Mouse (Mus musculus): Measurements from ENCODE around the gene Map4k2. TPM values are rescaled to one million over a fixed set of nuclear protein-coding genes. Genes with fewer than 3 reads are reported as not detected.

Gene Map4k2
- polyA plus RNA-seq, 1 experiment = 10.0 TPM

- no peak overlapping the region for H3ac ChIP-seq (ENCODE audit: control insufficient read depth, insufficient read length)
- H3K79me2 ChIP-seq (ENCODE audit: control insufficient read depth, insufficient read depth) = no peaks in the 10 kb centered on the region
- H3K4me3 ChIP-seq = no peak overlapping the region
- no peak for TF ChIP-seq REST (IDR thresholded peaks at IDR 0.05; ENCODE audit: insufficient read depth, insufficient read length)
- no peak for TF ChIP-seq MYOD1 (IDR thresholded peaks at IDR 0.05; ENCODE audit: control insufficient read depth in 1 of 3, insufficient read length in 2 of 3, low read depth in 2 of 3)
- TF ChIP-seq POLR2AphosphoS2 (IDR thresholded peaks at IDR 0.05; ENCODE audit: insufficient read length, low read depth) = no peak
- no peak for TF ChIP-seq TCF3 (IDR thresholded peaks at IDR 0.05; ENCODE audit: insufficient read length, low read depth)
- TF ChIP-seq SRF (IDR thresholded peaks at IDR 0.05; ENCODE audit: control insufficient read depth, insufficient read length, low read depth) = no peak
- TF ChIP-seq POLR2A (IDR thresholded peaks at IDR 0.05; ENCODE audit: insufficient read length, low read depth) = no peak
- no peak for TF ChIP-seq CEBPB (IDR thresholded peaks at IDR 0.05; ENCODE audit: insufficient read depth, poor library complexity, severe bottlenecking)
- no peak for TF ChIP-seq TCF12 (IDR thresholded peaks at IDR 0.05; ENCODE audit: insufficient read depth, poor library complexity, severe bottlenecking)
- TF ChIP-seq USF1 (IDR thresholded peaks at IDR 0.05; ENCODE audit: low read depth) = no peak
- TF ChIP-seq MAX (IDR thresholded peaks at IDR 0.05; ENCODE audit: low read depth) = no peak
- TF ChIP-seq MYOG (IDR thresholded peaks at IDR 0.05; ENCODE audit: control insufficient read depth in 1 of 3, insufficient read depth in 1 of 3, insufficient read length in 2 of 3, low read depth in 2 of 3) = no peak
- no peak for TF ChIP-seq E2F4 (IDR thresholded peaks at IDR 0.05; ENCODE audit: insufficient read depth)
- H3K4me2 ChIP-seq (ENCODE audit: low read depth) = no peak overlapping the region
- H3K27me3 ChIP-seq (ENCODE audit: control insufficient read depth, insufficient read depth, insufficient read length) = no peaks in the 10 kb centered on the region
- H3K36me3 ChIP-seq (ENCODE audit: control insufficient read depth, insufficient read depth) = no peaks in the 10 kb centered on the region
These were observed 5.7 kb downstream of the Map4k2 start for GRCm38 (mm10) chr19:6346661-6347060.

- no peak overlapping the region for H3ac ChIP-seq (ENCODE audit: control insufficient read depth, insufficient read length)
- no peak overlapping the region for H3K4me2 ChIP-seq (ENCODE audit: low read depth)
- no peak overlapping the region for H3K4me3 ChIP-seq
- TF ChIP-seq MYOG (IDR thresholded peaks at IDR 0.05; ENCODE audit: control insufficient read depth in 1 of 3, insufficient read depth in 1 of 3, insufficient read length in 2 of 3, low read depth in 2 of 3) (no peak), TCF12 (IDR thresholded peaks at IDR 0.05; ENCODE audit: insufficient read depth, poor library complexity, severe bottlenecking) (no peak), MYOD1 (IDR thresholded peaks at IDR 0.05; ENCODE audit: control insufficient read depth in 1 of 3, insufficient read length in 2 of 3, low read depth in 2 of 3) (no peak), SRF (IDR thresholded peaks at IDR 0.05; ENCODE audit: control insufficient read depth, insufficient read length, low read depth) (no peak), CEBPB (IDR thresholded peaks at IDR 0.05; ENCODE audit: insufficient read depth, poor library complexity, severe bottlenecking) (no peak), TCF3 (IDR thresholded peaks at IDR 0.05; ENCODE audit: insufficient read length, low read depth) (no peak), E2F4 (IDR thresholded peaks at IDR 0.05; ENCODE audit: insufficient read depth) (no peak), MAX (IDR thresholded peaks at IDR 0.05; ENCODE audit: low read depth) (no peak), USF1 (IDR thresholded peaks at IDR 0.05; ENCODE audit: low read depth) (no peak)
- no peaks in the 10 kb centered on the region for H3K79me2 ChIP-seq (ENCODE audit: control insufficient read depth, insufficient read depth)
- H3K27me3 ChIP-seq (ENCODE audit: control insufficient read depth, insufficient read depth, insufficient read length) = no peaks in the 10 kb centered on the region
- H3K36me3 ChIP-seq (ENCODE audit: control insufficient read depth, insufficient read depth) = no peaks in the 10 kb centered on the region
These were observed 6.7 kb downstream of the Map4k2 start for GRCm38 (mm10) chr19:6347615-6348014.

DNA sequence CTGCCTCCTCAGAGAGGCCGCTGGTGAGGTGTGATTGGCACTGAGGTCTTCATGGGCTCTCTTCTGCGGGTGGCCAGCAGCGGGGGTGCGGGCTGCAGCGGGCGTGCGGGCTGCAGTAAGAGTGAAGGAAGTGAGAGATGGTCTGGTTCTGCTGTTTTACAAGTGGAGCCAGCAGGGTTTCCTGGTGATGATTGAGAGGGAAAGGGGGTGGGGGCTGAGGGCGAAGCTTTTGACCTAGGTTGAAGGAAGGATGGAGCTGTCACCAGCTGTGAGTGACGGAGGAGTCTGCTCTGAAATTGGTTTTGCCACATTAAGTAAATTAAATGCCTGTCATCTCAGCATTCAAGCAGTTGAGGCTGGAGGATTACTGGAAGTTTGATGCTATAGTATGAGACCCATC, 7.8 kb downstream of the Map4k2 start:
- Histone ChIP-seq H3K27me3 (ENCODE audit: control insufficient read depth, insufficient read depth, insufficient read length) (no peaks in the 10 kb centered on the region), H3ac (ENCODE audit: control insufficient read depth, insufficient read length) (no peak overlapping the region), H3K4me3 (no peak overlapping the region), H3K79me2 (ENCODE audit: control insufficient read depth, insufficient read depth) (no peaks in the 10 kb centered on the region), H3K36me3 (ENCODE audit: control insufficient read depth, insufficient read depth) (no peaks in the 10 kb centered on the region), H3K4me2 (ENCODE audit: low read depth) (no peak overlapping the region)
- no peak for TF ChIP-seq REST (IDR thresholded peaks at IDR 0.05; ENCODE audit: insufficient read depth, insufficient read length)
- TF ChIP-seq USF1 (IDR thresholded peaks at IDR 0.05; ENCODE audit: low read depth) = no peak
- TF ChIP-seq E2F4 (IDR thresholded peaks at IDR 0.05; ENCODE audit: insufficient read depth) = no peak
- TF ChIP-seq POLR2A (IDR thresholded peaks at IDR 0.05; ENCODE audit: insufficient read length, low read depth) = no peak
- no peak for TF ChIP-seq MYOG (IDR thresholded peaks at IDR 0.05; ENCODE audit: control insufficient read depth in 1 of 3, insufficient read depth in 1 of 3, insufficient read length in 2 of 3, low read depth in 2 of 3)
- no peak for TF ChIP-seq CEBPB (IDR thresholded peaks at IDR 0.05; ENCODE audit: insufficient read depth, poor library complexity, severe bottlenecking)
- no peak for TF ChIP-seq MAX (IDR thresholded peaks at IDR 0.05; ENCODE audit: low read depth)
- no peak for TF ChIP-seq SRF (IDR thresholded peaks at IDR 0.05; ENCODE audit: control insufficient read depth, insufficient read length, low read depth)
- no peak for TF ChIP-seq TCF3 (IDR thresholded peaks at IDR 0.05; ENCODE audit: insufficient read length, low read depth)
- TF ChIP-seq MYOD1 (IDR thresholded peaks at IDR 0.05; ENCODE audit: control insufficient read depth in 1 of 3, insufficient read length in 2 of 3, low read depth in 2 of 3) = no peak

DNA sequence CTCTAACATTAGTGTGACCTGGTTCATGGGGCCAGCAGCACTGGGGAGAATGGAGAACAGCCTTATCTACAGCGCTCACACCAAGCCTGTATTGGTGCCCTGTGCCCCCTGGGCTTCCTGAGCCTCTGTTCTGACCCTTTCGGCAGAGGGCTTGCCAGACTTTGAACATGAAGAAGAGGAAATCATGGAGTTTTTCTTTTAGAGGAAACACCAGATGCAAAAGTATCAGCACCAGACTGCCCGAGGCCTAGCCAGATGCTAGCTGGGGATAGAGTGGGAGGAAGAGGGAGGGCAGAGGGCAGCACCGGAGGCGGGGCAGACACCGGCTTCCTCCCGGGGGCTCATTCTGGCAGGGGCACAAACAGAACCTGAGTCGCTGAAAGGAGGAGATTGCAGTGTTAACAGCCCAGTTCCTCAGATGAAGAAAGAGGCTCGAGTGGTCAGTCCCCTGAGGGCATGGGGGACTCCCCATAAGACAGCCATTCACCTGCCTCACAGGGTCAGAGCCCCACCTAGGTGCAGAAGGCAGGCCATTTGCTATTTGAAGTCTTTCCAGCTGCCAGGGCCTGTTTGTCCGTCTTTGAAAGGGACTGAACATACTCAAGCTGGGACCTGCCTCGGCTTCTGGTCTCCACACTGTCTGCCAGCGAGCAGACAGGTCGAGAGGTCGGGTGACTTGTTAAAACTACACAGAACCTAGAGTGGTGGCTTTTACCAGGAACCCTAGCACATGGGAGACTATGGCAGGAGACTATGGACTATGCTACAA, 8.5 kb downstream of the Map4k2 start:
- TF ChIP-seq CEBPB (IDR thresholded peaks at IDR 0.05; ENCODE audit: insufficient read depth, poor library complexity, severe bottlenecking) (no peak), SRF (IDR thresholded peaks at IDR 0.05; ENCODE audit: control insufficient read depth, insufficient read length, low read depth) (no peak), POLR2AphosphoS2 (IDR thresholded peaks at IDR 0.05; ENCODE audit: insufficient read length, low read depth) (no peak), TCF3 (IDR thresholded peaks at IDR 0.05; ENCODE audit: insufficient read length, low read depth) (no peak), USF1 (IDR thresholded peaks at IDR 0.05; ENCODE audit: low read depth) (no peak), TCF12 (IDR thresholded peaks at IDR 0.05; ENCODE audit: insufficient read depth, poor library complexity, severe bottlenecking) (no peak), MYOD1 (IDR thresholded peaks at IDR 0.05; ENCODE audit: control insufficient read depth in 1 of 3, insufficient read length in 2 of 3, low read depth in 2 of 3) (no peak), POLR2A (IDR thresholded peaks at IDR 0.05; ENCODE audit: insufficient read length, low read depth) (no peak)
- Histone ChIP-seq H3K27me3 (ENCODE audit: control insufficient read depth, insufficient read depth, insufficient read length) (no peaks in the 10 kb centered on the region), H3K4me2 (ENCODE audit: low read depth) (no peak overlapping the region), H3K79me2 (ENCODE audit: control insufficient read depth, insufficient read depth) (no peaks in the 10 kb centered on the region), H3K4me3 (no peak overlapping the region), H3ac (ENCODE audit: control insufficient read depth, insufficient read length) (no peak overlapping the region), H3K36me3 (ENCODE audit: control insufficient read depth, insufficient read depth) (no peaks in the 10 kb centered on the region)

All from myocyte (in vitro differentiated cells).